Mouse (Mus musculus): ENCODE data around the gene Gm10944. TPM values are rescaled to one million over a fixed set of nuclear protein-coding genes. Genes with fewer than 3 reads are reported as not detected.

Gm10944 gene
- polyA plus RNA-seq (2015; fragmentation: Nextera tagmentation; extraction: Ambion mirVana) = not detected in 2 replicates

- Histone ChIP-seq H3K27ac (replicated peaks) (no peak within 1 kb of the TSS), H3K4me3 (replicated peaks) (no peak within 1 kb of the TSS)
- no peak for ATAC-seq (ENCODE audit: low FRiP score)
Observed at GRCm38 (mm10) chr10:10681048-10681447, at the start of gene Gm10944. TSS of gene Gm10944 (plus strand) at chr10:10681348.

GRCm38 (mm10) chr10:10655991-10656390 is 25.2 kb upstream of the Gm10944 start:
- no peaks in the 10 kb centered on the region for H3K27me3 ChIP-seq (replicated peaks)
- H3K4me1 ChIP-seq = no peaks in the 10 kb centered on the region
- H3K4me3 ChIP-seq (replicated peaks) = no peak overlapping the region
- H3K9me3 ChIP-seq (replicated peaks) = no peaks in the 10 kb centered on the region
- H3K27ac ChIP-seq (replicated peaks) = no peak overlapping the region
- H3K9ac ChIP-seq (replicated peaks) = no peak overlapping the region
- no peak overlapping the region for H3K4me2 ChIP-seq
- ATAC-seq (ENCODE audit: low FRiP score) = no peak
- H3K36me3 ChIP-seq = no peaks in the 10 kb centered on the region

More at GRCm38 (mm10) chr10:10681048-10681447, at the start of gene Gm10944:
- Histone ChIP-seq H3K9ac (replicated peaks) (no peak within 1 kb of the TSS), H3K4me1 (no peaks in the 10 kb centered on the region), H3K9me3 (replicated peaks) (no peaks in the 10 kb centered on the region), H3K4me2 (no peak within 1 kb of the TSS), H3K27me3 (replicated peaks) (no peaks in the 10 kb centered on the region), H3K36me3 (no peaks in the 10 kb centered on the region)
- 98% methylated on average over 1 of the region's 1 CpGs for WGBS

- Histone ChIP-seq H3K9ac (replicated peaks) (no peak overlapping the region), H3K27ac (replicated peaks) (no peak overlapping the region), H3K4me3 (replicated peaks) (no peak overlapping the region), H3K9me3 (replicated peaks) (no peaks in the 10 kb centered on the region), H3K27me3 (replicated peaks) (no peaks in the 10 kb centered on the region), H3K4me1 (no peaks in the 10 kb centered on the region), H3K36me3 (no peaks in the 10 kb centered on the region), H3K4me2 (no peak overlapping the region)
- no peak for ATAC-seq (ENCODE audit: low FRiP score)
- 77% methylated on average over 4 of the region's 4 CpGs for WGBS
Observed at GRCm38 (mm10) chr10:10656621-10657020, 24.5 kb upstream of the Gm10944 start.

GRCm38 (mm10) chr10:10659161-10659560 is 22.0 kb upstream of the Gm10944 start:
- Histone ChIP-seq H3K36me3 (no peaks in the 10 kb centered on the region), H3K4me1 (no peaks in the 10 kb centered on the region), H3K9ac (replicated peaks) (no peak overlapping the region), H3K4me2 (no peak overlapping the region), H3K4me3 (replicated peaks) (no peak overlapping the region), H3K27ac (replicated peaks) (no peak overlapping the region), H3K9me3 (replicated peaks) (no peaks in the 10 kb centered on the region), H3K27me3 (replicated peaks) (no peaks in the 10 kb centered on the region)
- ATAC-seq (ENCODE audit: low FRiP score) = no peak
- WGBS = 86% methylated on average over 3 of the region's 3 CpGs

- H3K36me3 ChIP-seq = no peaks in the 10 kb centered on the region
- no peak overlapping the region for H3K9ac ChIP-seq (replicated peaks)
- H3K9me3 ChIP-seq (replicated peaks) = no peaks in the 10 kb centered on the region
- H3K4me1 ChIP-seq = no peaks in the 10 kb centered on the region
- H3K27ac ChIP-seq (replicated peaks) = no peak overlapping the region
- H3K4me2 ChIP-seq = no peak overlapping the region
- no peak for ATAC-seq (ENCODE audit: low FRiP score)
- H3K4me3 ChIP-seq (replicated peaks) = no peak overlapping the region
- 82% methylated on average over 3 of the region's 3 CpGs for WGBS
- no peaks in the 10 kb centered on the region for H3K27me3 ChIP-seq (replicated peaks)
Observed at GRCm38 (mm10) chr10:10659976-10660375, 21.2 kb upstream of the Gm10944 start.

- H3K4me3 ChIP-seq (replicated peaks) = peak overlapping the region; percentile 53
- no peaks in the 10 kb centered on the region for H3K27me3 ChIP-seq (replicated peaks)
- no peaks in the 10 kb centered on the region for H3K9me3 ChIP-seq (replicated peaks)
- H3K27ac ChIP-seq (replicated peaks) = no peak overlapping the region
- peak; percentile 77 for ATAC-seq (ENCODE audit: low FRiP score)
- H3K9ac ChIP-seq (replicated peaks) = peak overlapping the region; percentile 51
- no peaks in the 10 kb centered on the region for H3K36me3 ChIP-seq
- H3K4me1 ChIP-seq = peaks cover 10% of the 10 kb centered on the region
- 2% methylated on average over 35 of the region's 35 CpGs for WGBS
- H3K4me2 ChIP-seq = peak overlapping the region; percentile 96
Observed at GRCm38 (mm10) chr10:10688907-10689667, 7.9 kb downstream of the Gm10944 start.

- peaks cover 10% of the 10 kb centered on the region for H3K4me1 ChIP-seq
- peak; percentile 65; the same call in 1 of the 2 replicates for ATAC-seq (ENCODE audit: low FRiP score)
- no peaks in the 10 kb centered on the region for H3K36me3 ChIP-seq
- H3K27ac ChIP-seq (replicated peaks) = no peak overlapping the region
- H3K4me2 ChIP-seq = peak overlapping the region; percentile 96
- no peaks in the 10 kb centered on the region for H3K9me3 ChIP-seq (replicated peaks)
- no peaks in the 10 kb centered on the region for H3K27me3 ChIP-seq (replicated peaks)
- H3K9ac ChIP-seq (replicated peaks) = peak overlapping the region; percentile 51
- WGBS = 9% methylated on average over 11 of the region's 11 CpGs
- H3K4me3 ChIP-seq (replicated peaks) = peak overlapping the region; percentile 53
Observed at GRCm38 (mm10) chr10:10689668-10690223, 8.6 kb downstream of the Gm10944 start.

- Histone ChIP-seq H3K36me3 (no peaks in the 10 kb centered on the region), H3K9me3 (replicated peaks) (no peaks in the 10 kb centered on the region), H3K27me3 (replicated peaks) (no peaks in the 10 kb centered on the region), H3K4me1 (no peaks in the 10 kb centered on the region), H3K4me2 (no peak overlapping the region), H3K4me3 (replicated peaks) (no peak overlapping the region), H3K27ac (replicated peaks) (no peak overlapping the region), H3K9ac (replicated peaks) (no peak overlapping the region)
- WGBS = 79% methylated on average over 6 of the region's 6 CpGs
- no peak for ATAC-seq (ENCODE audit: low FRiP score)
Observed at GRCm38 (mm10) chr10:10697497-10697896, 16.3 kb downstream of the Gm10944 start.

- no peak overlapping the region for H3K27ac ChIP-seq (replicated peaks)
- H3K36me3 ChIP-seq = no peaks in the 10 kb centered on the region
- no peaks in the 10 kb centered on the region for H3K9me3 ChIP-seq (replicated peaks)
- no peaks in the 10 kb centered on the region for H3K4me1 ChIP-seq
- no peaks in the 10 kb centered on the region for H3K27me3 ChIP-seq (replicated peaks)
- H3K9ac ChIP-seq (replicated peaks) = no peak overlapping the region
- ATAC-seq (ENCODE audit: low FRiP score) = no peak
- 51% methylated on average over 1 of the region's 1 CpGs for WGBS
- no peak overlapping the region for H3K4me2 ChIP-seq
- no peak overlapping the region for H3K4me3 ChIP-seq (replicated peaks)
Observed at GRCm38 (mm10) chr10:10700903-10701302, 19.8 kb downstream of the Gm10944 start.

GRCm38 (mm10) chr10:10701326-10701725 is 20.2 kb downstream of the Gm10944 start:
- Histone ChIP-seq H3K4me1 (no peaks in the 10 kb centered on the region), H3K27ac (replicated peaks) (no peak overlapping the region), H3K9ac (replicated peaks) (no peak overlapping the region), H3K4me3 (replicated peaks) (no peak overlapping the region), H3K9me3 (replicated peaks) (no peaks in the 10 kb centered on the region), H3K27me3 (replicated peaks) (no peaks in the 10 kb centered on the region), H3K36me3 (no peaks in the 10 kb centered on the region), H3K4me2 (no peak overlapping the region)
- 93% methylated on average over 1 of the region's 1 CpGs for WGBS
- ATAC-seq (ENCODE audit: low FRiP score) = no peak

GRCm38 (mm10) chr10:10708031-10708430 is 26.9 kb downstream of the Gm10944 start:
- no peaks in the 10 kb centered on the region for H3K36me3 ChIP-seq
- no peak overlapping the region for H3K27ac ChIP-seq (replicated peaks)
- H3K4me3 ChIP-seq (replicated peaks) = no peak overlapping the region
- no peak for ATAC-seq (ENCODE audit: low FRiP score)
- no peaks in the 10 kb centered on the region for H3K9me3 ChIP-seq (replicated peaks)
- no peaks in the 10 kb centered on the region for H3K4me1 ChIP-seq
- no peak overlapping the region for H3K9ac ChIP-seq (replicated peaks)
- WGBS = 90% methylated on average over 1 of the region's 1 CpGs
- H3K27me3 ChIP-seq (replicated peaks) = no peaks in the 10 kb centered on the region
- no peak overlapping the region for H3K4me2 ChIP-seq

GRCm38 (mm10) chr10:10710359-10710758 is 29.2 kb downstream of the Gm10944 start:
- H3K9me3 ChIP-seq (replicated peaks) = no peaks in the 10 kb centered on the region
- 95% methylated on average over 2 of the region's 2 CpGs for WGBS
- no peaks in the 10 kb centered on the region for H3K27me3 ChIP-seq (replicated peaks)
- no peak overlapping the region for H3K4me2 ChIP-seq
- ATAC-seq (ENCODE audit: low FRiP score) = no peak
- no peak overlapping the region for H3K4me3 ChIP-seq (replicated peaks)
- H3K4me1 ChIP-seq = no peaks in the 10 kb centered on the region
- no peak overlapping the region for H3K27ac ChIP-seq (replicated peaks)
- H3K9ac ChIP-seq (replicated peaks) = no peak overlapping the region
- H3K36me3 ChIP-seq = no peaks in the 10 kb centered on the region
